Mouse (Mus musculus): ENCODE measurements around the gene Arf4. TPM values are rescaled to one million over a fixed set of nuclear protein-coding genes. Genes with fewer than 3 reads are reported as not detected.

Arf4 gene
- total and polyA plus RNA-seq, 3 experiments: 83.3 to 454 (median 205) TPM

DNA sequence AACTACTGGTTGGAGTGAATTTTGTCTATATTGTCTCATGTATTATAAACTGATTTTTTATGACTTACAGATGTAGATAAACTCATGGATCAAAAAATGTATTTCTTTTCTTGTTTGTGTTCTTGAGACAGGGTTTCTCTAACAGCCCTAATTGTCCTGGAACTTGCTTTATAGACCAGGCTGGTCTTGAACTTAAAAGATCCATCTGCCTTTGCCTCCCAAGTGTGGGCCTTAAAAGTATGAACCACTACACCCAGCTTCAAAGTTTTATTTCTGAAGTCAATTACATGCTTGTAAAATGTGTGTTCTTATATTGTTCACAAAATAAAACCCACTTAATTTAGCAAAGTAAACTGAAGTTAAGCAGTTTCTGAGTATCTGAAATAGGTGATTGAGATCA lies 20.3 kb downstream of the Arf4 start:
- DNase-seq (ENCODE audit: low spot score) (no peak), ATAC-seq (ENCODE audit: extremely low read depth, insufficient number of reproducible peaks, low FRiP score, poor library complexity, severe bottlenecking) (no peak)
- Histone ChIP-seq H3K9me3 (replicated peaks) (no peaks in the 10 kb centered on the region), H3K27me3 (ENCODE audit: insufficient read depth, low read length) (no peaks in the 10 kb centered on the region), H3K36me3 (replicated peaks) (peaks cover 81% of the 10 kb centered on the region), H3K4me3 (ENCODE audit: low read depth, low read length) (no peak overlapping the region), H3K4me1 (ENCODE audit: insufficient read depth, low read depth, low read length) (peaks cover 3% of the 10 kb centered on the region; the same call in 1 of the 2 replicates)
- TF ChIP-seq CTCF (IDR thresholded peaks at IDR 0.05; ENCODE audit: low read depth, low read length): no peak
- no peak for TF ChIP-seq POLR2AphosphoS5 (IDR thresholded peaks at IDR 0.05; ENCODE audit: insufficient replicate concordance, low read depth, low read length)
- TF ChIP-seq GATA2 (IDR thresholded peaks at IDR 0.05; ENCODE audit: borderline replicate concordance, low read depth, low read length): no peak
- TF ChIP-seq GATA1 (IDR thresholded peaks at IDR 0.05; ENCODE audit: borderline replicate concordance, low read length): no peak
- TF ChIP-seq TAL1 (conservative IDR thresholded peaks at IDR 0.05; ENCODE audit: low read depth, low read length): no peak

DNA sequence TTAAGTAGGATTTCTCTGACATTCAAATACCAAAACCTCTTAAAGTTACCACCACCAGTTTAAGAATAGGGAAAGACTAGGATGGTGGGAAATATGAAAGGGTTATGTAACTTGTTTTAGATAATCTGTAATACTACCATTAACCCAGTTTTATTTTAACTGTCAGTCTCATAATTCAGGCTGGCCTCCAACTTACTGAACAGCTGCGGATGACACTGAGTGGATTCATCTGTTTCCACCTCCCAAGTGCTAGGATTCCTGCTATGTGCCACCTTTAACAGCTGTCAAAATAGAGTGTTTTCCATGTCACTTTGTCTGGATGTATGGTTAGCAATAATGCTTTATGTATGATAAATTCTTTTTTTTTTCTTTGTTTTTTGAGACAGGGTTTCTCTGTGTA lies 22.4 kb downstream of the Arf4 start:
- Histone ChIP-seq H3K36me3 (replicated peaks) (peaks cover 79% of the 10 kb centered on the region), H3K27me3 (ENCODE audit: insufficient read depth, low read length) (no peaks in the 10 kb centered on the region), H3K4me1 (ENCODE audit: insufficient read depth, low read depth, low read length) (peaks cover 7% of the 10 kb centered on the region), H3K4me3 (ENCODE audit: low read depth, low read length) (no peak overlapping the region), H3K9me3 (replicated peaks) (no peaks in the 10 kb centered on the region)
- no peak for TF ChIP-seq CTCF (IDR thresholded peaks at IDR 0.05; ENCODE audit: low read depth, low read length)
- TF ChIP-seq GATA2 (IDR thresholded peaks at IDR 0.05; ENCODE audit: borderline replicate concordance, low read depth, low read length): no peak
- TF ChIP-seq TAL1 (conservative IDR thresholded peaks at IDR 0.05; ENCODE audit: low read depth, low read length): no peak
- TF ChIP-seq GATA1 (IDR thresholded peaks at IDR 0.05; ENCODE audit: borderline replicate concordance, low read length): no peak
- no peak for TF ChIP-seq POLR2AphosphoS5 (IDR thresholded peaks at IDR 0.05; ENCODE audit: insufficient replicate concordance, low read depth, low read length)
- ATAC-seq (ENCODE audit: extremely low read depth, insufficient number of reproducible peaks, low FRiP score, poor library complexity, severe bottlenecking) (no peak), DNase-seq (ENCODE audit: low spot score) (no peak)

DNA sequence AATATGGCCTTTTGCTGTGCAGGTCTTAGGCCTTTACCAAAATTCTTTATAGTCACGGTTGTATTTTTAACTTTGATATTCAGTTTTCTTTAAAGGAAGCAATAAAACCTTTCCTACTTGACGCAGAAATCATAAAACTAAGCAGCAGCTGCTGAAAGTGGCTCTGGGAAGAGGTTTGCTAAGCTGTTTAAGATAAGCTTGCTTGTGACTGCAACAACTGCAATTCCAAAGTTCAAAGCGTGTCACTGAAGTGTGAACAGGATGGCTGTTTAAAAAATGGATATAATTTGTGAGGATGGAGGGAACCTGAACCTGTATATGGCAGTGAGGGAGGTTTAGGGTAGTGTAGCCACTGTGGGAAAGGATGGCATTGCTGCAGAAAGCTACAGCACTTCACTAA lies 24.1 kb downstream of the Arf4 start:
- DNase-seq (ENCODE audit: low spot score) (no peak), ATAC-seq (ENCODE audit: extremely low read depth, insufficient number of reproducible peaks, low FRiP score, poor library complexity, severe bottlenecking) (no peak)
- H3K4me3 ChIP-seq (ENCODE audit: low read depth, low read length): no peak overlapping the region
- H3K9me3 ChIP-seq (replicated peaks): no peaks in the 10 kb centered on the region
- H3K27me3 ChIP-seq (ENCODE audit: insufficient read depth, low read length): no peaks in the 10 kb centered on the region
- TF ChIP-seq CTCF (IDR thresholded peaks at IDR 0.05; ENCODE audit: low read depth, low read length) (no peak), GATA2 (IDR thresholded peaks at IDR 0.05; ENCODE audit: borderline replicate concordance, low read depth, low read length) (no peak), POLR2AphosphoS5 (IDR thresholded peaks at IDR 0.05; ENCODE audit: insufficient replicate concordance, low read depth, low read length) (no peak), TAL1 (conservative IDR thresholded peaks at IDR 0.05; ENCODE audit: low read depth, low read length) (no peak), GATA1 (IDR thresholded peaks at IDR 0.05; ENCODE audit: borderline replicate concordance, low read length) (no peak)
- peaks cover 20% of the 10 kb centered on the region for H3K4me1 ChIP-seq (ENCODE audit: insufficient read depth, low read depth, low read length)
- peaks cover 80% of the 10 kb centered on the region for H3K36me3 ChIP-seq (replicated peaks)

DNA sequence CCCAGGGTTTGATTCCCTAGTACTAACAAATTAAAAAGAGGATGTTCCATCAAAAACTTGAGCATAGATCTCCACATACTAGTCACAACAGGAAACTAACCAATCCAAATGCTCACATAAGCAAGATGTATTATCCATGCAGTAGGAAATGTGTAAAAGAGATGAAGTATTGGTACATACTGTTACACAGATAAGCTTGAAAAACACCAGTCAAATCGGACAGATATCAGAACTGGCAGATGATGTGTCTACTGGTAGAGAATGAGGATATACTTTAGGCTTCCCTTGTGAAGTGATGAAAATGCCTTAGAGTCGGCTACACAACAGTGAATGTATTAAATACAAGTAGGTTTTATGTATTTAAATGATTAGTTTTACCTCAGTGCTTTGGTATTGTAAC lies 24.6 kb downstream of the Arf4 start:
- ATAC-seq (ENCODE audit: extremely low read depth, insufficient number of reproducible peaks, low FRiP score, poor library complexity, severe bottlenecking) (no peak), DNase-seq (ENCODE audit: low spot score) (no peak)
- H3K9me3 ChIP-seq (replicated peaks): no peaks in the 10 kb centered on the region
- H3K4me1 ChIP-seq (ENCODE audit: insufficient read depth, low read depth, low read length): peaks cover 20% of the 10 kb centered on the region
- H3K36me3 ChIP-seq (replicated peaks): peaks cover 77% of the 10 kb centered on the region
- H3K4me3 ChIP-seq (ENCODE audit: low read depth, low read length): no peak overlapping the region
- TF ChIP-seq POLR2AphosphoS5 (IDR thresholded peaks at IDR 0.05; ENCODE audit: insufficient replicate concordance, low read depth, low read length) (no peak), TAL1 (conservative IDR thresholded peaks at IDR 0.05; ENCODE audit: low read depth, low read length) (no peak), CTCF (IDR thresholded peaks at IDR 0.05; ENCODE audit: low read depth, low read length) (no peak)
- H3K27me3 ChIP-seq (ENCODE audit: insufficient read depth, low read length): no peaks in the 10 kb centered on the region

DNA sequence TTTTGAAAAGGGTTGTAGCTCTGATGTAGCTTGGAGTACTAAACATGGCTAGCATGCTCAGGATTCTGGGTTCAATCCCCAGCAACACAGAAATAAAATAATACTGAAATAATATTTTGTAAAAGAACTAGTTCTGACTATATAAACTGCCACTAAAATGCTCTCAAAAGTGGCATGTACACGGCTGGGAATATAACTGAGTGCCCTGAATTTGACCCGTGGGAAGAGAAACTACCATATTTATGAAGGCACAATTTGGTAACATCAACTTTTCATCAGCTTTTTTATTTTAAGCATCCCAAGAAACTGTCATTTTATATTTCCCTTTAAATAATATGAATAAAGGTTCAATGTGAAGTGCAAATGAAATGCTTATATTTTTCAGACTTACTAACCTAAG lies 26.0 kb downstream of the Arf4 start:
- H3K4me3 ChIP-seq (ENCODE audit: low read depth, low read length): no peak overlapping the region
- DNase-seq (ENCODE audit: low spot score) (no peak), ATAC-seq (ENCODE audit: extremely low read depth, insufficient number of reproducible peaks, low FRiP score, poor library complexity, severe bottlenecking) (no peak)
- TF ChIP-seq TAL1 (conservative IDR thresholded peaks at IDR 0.05; ENCODE audit: low read depth, low read length): no peak
- TF ChIP-seq GATA1 (IDR thresholded peaks at IDR 0.05; ENCODE audit: borderline replicate concordance, low read length): no peak
- no peak for TF ChIP-seq GATA2 (IDR thresholded peaks at IDR 0.05; ENCODE audit: borderline replicate concordance, low read depth, low read length)
- no peak for TF ChIP-seq CTCF (IDR thresholded peaks at IDR 0.05; ENCODE audit: low read depth, low read length)
- no peak for TF ChIP-seq POLR2AphosphoS5 (IDR thresholded peaks at IDR 0.05; ENCODE audit: insufficient replicate concordance, low read depth, low read length)
- peaks cover 74% of the 10 kb centered on the region for H3K36me3 ChIP-seq (replicated peaks)
- H3K9me3 ChIP-seq (replicated peaks): no peaks in the 10 kb centered on the region
- no peaks in the 10 kb centered on the region for H3K27me3 ChIP-seq (ENCODE audit: insufficient read depth, low read length)
- H3K4me1 ChIP-seq (ENCODE audit: insufficient read depth, low read depth, low read length): peaks cover 26% of the 10 kb centered on the region

DNA sequence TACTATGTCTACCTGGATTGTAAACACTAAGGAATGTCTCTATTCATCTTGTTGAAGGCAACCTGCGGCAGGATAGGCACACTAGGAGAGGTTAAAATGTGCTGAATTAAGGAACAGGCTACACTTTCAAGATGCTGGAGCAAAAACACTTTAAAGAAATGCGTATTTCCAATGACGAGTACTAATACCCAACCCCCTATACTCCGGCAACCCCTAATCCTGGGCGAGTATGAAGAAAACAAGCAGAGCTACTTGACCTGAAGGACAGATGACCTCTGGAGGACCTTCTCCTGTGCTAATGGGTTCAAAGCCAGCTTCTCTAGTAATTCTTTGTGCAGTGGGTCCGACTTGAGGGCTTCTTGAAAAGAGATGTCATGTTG lies 30.1 kb downstream of the Arf4 start:
- H3K4me1 ChIP-seq (ENCODE audit: insufficient read depth, low read depth, low read length): peaks cover 41% of the 10 kb centered on the region
- no peak for DNase-seq (ENCODE audit: low spot score)
- no peak for ATAC-seq (ENCODE audit: extremely low read depth, insufficient number of reproducible peaks, low FRiP score, poor library complexity, severe bottlenecking)
- H3K9me3 ChIP-seq (replicated peaks): no peaks in the 10 kb centered on the region
- peaks cover 45% of the 10 kb centered on the region for H3K36me3 ChIP-seq (replicated peaks)
- no peaks in the 10 kb centered on the region for H3K27me3 ChIP-seq (ENCODE audit: insufficient read depth, low read length)
- H3K4me3 ChIP-seq (ENCODE audit: low read depth, low read length): peak overlapping the region; percentile 99
- no peak for TF ChIP-seq CTCF (IDR thresholded peaks at IDR 0.05; ENCODE audit: low read depth, low read length)
- TF ChIP-seq GATA1 (IDR thresholded peaks at IDR 0.05; ENCODE audit: borderline replicate concordance, low read length): no peak
- TF ChIP-seq POLR2AphosphoS5 (IDR thresholded peaks at IDR 0.05; ENCODE audit: insufficient replicate concordance, low read depth, low read length): no peak
- TF ChIP-seq GATA2 (IDR thresholded peaks at IDR 0.05; ENCODE audit: borderline replicate concordance, low read depth, low read length): no peak
- TF ChIP-seq TAL1 (conservative IDR thresholded peaks at IDR 0.05; ENCODE audit: low read depth, low read length): no peak
